Mouse (Mus musculus): ENCODE results near the gene Srgap2. TPM values are rescaled to one million over a fixed set of nuclear protein-coding genes. Genes with fewer than 3 reads are reported as not detected.

Srgap2 gene
- polyA plus RNA-seq, 1 experiment from 2014 or later, result 4.1 TPM

DNA sequence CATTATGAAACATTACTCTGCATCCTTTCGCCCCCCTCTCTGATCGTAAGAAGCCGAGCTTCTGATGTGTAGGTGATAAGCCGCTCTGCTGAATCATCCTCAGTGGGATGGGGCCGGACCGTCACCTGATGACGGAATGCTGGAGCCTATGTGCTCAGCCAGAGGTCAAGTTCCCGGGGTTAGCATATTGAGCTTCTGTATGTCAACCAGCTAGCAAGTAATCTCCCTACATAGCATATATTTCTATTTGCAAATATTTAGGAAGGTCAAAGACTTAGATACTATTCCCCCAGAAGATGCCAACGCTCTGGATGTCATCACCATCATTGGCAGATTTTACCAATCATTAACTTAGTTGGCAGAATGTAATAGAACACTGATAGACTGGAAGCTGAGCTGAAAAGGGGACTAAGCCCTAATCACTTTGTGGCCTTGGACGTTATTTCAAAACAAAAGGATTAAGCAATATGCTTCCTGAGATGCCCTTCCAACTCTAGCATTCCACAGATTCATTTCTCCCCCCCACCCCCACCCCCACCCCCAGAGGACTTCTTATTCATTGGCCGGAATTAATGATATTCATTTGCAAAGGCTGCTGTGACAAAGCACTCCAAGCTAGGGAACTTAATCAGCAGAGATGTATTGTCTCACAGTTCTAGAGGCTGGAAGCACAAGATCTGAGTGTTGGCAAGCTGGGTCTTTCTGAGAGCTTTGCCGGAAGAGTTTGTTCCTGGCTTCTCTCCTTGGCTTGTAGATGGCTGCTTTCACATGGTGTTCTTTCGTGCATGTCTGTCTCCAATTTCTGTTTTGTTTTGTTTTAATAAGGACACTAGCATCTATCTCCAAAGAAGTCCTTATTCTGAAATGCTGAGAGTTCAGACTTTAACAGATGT lies 19.9 kb upstream of the Srgap2 start:
- Histone ChIP-seq H3K9ac (replicated peaks) (no peak overlapping the region), H3K27me3 (ENCODE audit: insufficient read depth, low read length) (no peaks in the 10 kb centered on the region), H3K27ac (ENCODE audit: low read depth) (peak overlapping the region; percentile 1; the same call in 1 of the 2 replicates), H3K4me1 (ENCODE audit: insufficient read depth) (no peaks in the 10 kb centered on the region), H3K36me3 (replicated peaks; ENCODE audit: insufficient read depth, low read length) (no peaks in the 10 kb centered on the region), H3K4me2 (ENCODE audit: low read depth, low read length) (no peak overlapping the region), H3K4me3 (ENCODE audit: low read depth, low read length) (no peak overlapping the region), H3K9me3 (ENCODE audit: low read length) (no peaks in the 10 kb centered on the region)
- ATAC-seq (peak; percentile 93), DNase-seq (peak; percentile 44)
- WGBS (ENCODE audit: insufficient replicate concordance), result 57% methylated on average over 13 of the region's 13 CpGs
- TF ChIP-seq EP300 (IDR thresholded peaks at IDR 0.05; ENCODE audit: low read depth), result peak; percentile 63
- TF ChIP-seq CTCF (IDR thresholded peaks at IDR 0.05; ENCODE audit: low read depth), result no peak

DNA sequence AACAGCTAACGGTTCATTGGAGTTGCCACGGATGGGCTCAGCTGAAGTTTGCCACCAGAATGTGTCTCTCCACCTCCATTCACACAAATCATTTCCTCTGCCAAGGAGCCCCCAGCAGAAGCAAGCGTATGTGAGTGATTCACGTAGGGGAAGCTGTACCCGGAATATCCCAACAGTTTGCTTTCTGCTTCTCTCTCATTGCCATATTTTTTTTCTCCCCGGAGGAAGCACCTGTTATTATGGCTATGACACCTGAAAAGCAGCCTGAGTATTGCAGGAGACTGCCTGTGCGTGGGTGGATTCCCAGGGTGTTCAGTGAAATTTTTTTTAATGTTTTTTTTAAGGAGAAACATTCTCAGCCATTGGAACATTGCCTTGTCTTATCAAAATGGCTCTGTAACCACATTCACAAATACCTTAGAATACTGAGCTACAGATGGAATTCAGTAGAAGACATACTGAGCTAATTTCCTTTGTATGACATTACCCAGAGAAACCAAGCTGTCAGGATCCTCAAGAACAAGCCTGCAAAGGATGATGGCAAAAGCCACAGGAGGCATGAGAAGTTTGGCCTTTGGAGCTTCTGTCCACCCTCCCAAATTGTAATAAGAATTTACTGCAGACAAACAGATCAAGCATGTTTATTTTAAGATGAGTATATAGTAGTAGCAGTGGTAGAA lies 16.9 kb upstream of the Srgap2 start:
- DNase-seq, result no peak
- Histone ChIP-seq H3K4me3 (ENCODE audit: low read depth, low read length) (no peak overlapping the region), H3K4me1 (ENCODE audit: insufficient read depth) (no peaks in the 10 kb centered on the region), H3K4me2 (ENCODE audit: low read depth, low read length) (no peak overlapping the region), H3K36me3 (replicated peaks; ENCODE audit: insufficient read depth, low read length) (0 out of 2 replicates have a peak, but pooled peaks cover 5% of the 10 kb centered on the region), H3K9ac (replicated peaks) (no peak overlapping the region), H3K27ac (ENCODE audit: low read depth) (no peak overlapping the region), H3K27me3 (ENCODE audit: insufficient read depth, low read length) (no peaks in the 10 kb centered on the region), H3K9me3 (ENCODE audit: low read length) (no peaks in the 10 kb centered on the region)
- WGBS (ENCODE audit: insufficient replicate concordance), result 84% methylated on average over 7 of the region's 7 CpGs
- TF ChIP-seq EP300 (IDR thresholded peaks at IDR 0.05; ENCODE audit: low read depth) (no peak), CTCF (IDR thresholded peaks at IDR 0.05; ENCODE audit: low read depth) (no peak)
- ATAC-seq, result no peak

DNA sequence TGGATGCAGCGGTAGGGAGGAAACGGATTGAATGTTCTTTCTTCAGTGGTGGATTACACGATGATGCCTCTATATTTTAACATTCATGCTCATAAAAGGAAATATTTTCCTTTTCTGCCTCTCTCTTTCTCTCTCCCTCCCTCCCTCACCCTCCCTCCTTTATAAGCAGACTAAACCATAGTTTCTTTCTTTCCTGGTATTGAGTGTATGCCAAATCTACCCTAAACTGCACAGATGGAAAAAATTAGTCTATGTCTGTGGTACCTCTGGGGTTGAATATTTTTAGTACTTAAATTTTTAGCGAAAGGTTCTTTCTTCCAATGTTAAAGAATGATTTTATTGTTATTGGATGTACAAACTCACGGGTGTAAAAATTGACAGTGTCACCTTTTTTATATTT lies 14.8 kb upstream of the Srgap2 start:
- 0 out of 2 replicates have a peak, but pooled peaks cover 7% of the 10 kb centered on the region for H3K36me3 ChIP-seq (replicated peaks; ENCODE audit: insufficient read depth, low read length)
- no peak overlapping the region for H3K9ac ChIP-seq (replicated peaks)
- H3K4me1 ChIP-seq (ENCODE audit: insufficient read depth), result no peaks in the 10 kb centered on the region
- no peak overlapping the region for H3K4me3 ChIP-seq (ENCODE audit: low read depth, low read length)
- DNase-seq (no peak), ATAC-seq (no peak)
- TF ChIP-seq EP300 (IDR thresholded peaks at IDR 0.05; ENCODE audit: low read depth), result no peak
- TF ChIP-seq CTCF (IDR thresholded peaks at IDR 0.05; ENCODE audit: low read depth), result no peak
- H3K27ac ChIP-seq (ENCODE audit: low read depth), result no peak overlapping the region
- WGBS (ENCODE audit: insufficient replicate concordance), result 83% methylated on average over 5 of the region's 5 CpGs
- H3K9me3 ChIP-seq (ENCODE audit: low read length), result no peaks in the 10 kb centered on the region
- no peak overlapping the region for H3K4me2 ChIP-seq (ENCODE audit: low read depth, low read length)
- H3K27me3 ChIP-seq (ENCODE audit: insufficient read depth, low read length), result no peaks in the 10 kb centered on the region

DNA sequence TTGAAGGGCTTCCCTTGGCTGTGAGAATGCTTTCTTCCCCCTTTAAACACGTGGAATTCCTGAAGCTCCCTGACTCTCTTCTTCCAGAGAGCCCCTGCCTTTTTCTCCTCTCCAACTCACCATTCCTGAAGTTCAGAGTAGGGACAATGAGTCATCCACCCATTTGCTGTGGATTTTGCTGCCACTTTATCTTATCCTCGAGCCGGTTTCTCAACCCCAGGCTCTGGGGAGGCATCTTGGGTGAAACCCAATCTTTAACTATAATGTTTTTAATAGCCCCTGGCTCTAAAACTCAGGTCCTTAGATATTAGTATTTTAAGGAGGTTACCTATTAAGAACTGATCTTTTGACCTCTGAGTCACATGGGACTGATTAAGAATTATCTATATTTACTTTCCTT lies 14.3 kb upstream of the Srgap2 start:
- Histone ChIP-seq H3K9me3 (ENCODE audit: low read length) (no peaks in the 10 kb centered on the region), H3K4me2 (ENCODE audit: low read depth, low read length) (no peak overlapping the region), H3K9ac (replicated peaks) (no peak overlapping the region), H3K27ac (ENCODE audit: low read depth) (no peak overlapping the region), H3K4me1 (ENCODE audit: insufficient read depth) (no peaks in the 10 kb centered on the region), H3K4me3 (ENCODE audit: low read depth, low read length) (no peak overlapping the region), H3K27me3 (ENCODE audit: insufficient read depth, low read length) (no peaks in the 10 kb centered on the region), H3K36me3 (replicated peaks; ENCODE audit: insufficient read depth, low read length) (0 out of 2 replicates have a peak, but pooled peaks cover 7% of the 10 kb centered on the region)
- WGBS (ENCODE audit: insufficient replicate concordance), result 64% methylated on average over 3 of the region's 3 CpGs
- TF ChIP-seq EP300 (IDR thresholded peaks at IDR 0.05; ENCODE audit: low read depth) (no peak), CTCF (IDR thresholded peaks at IDR 0.05; ENCODE audit: low read depth) (no peak)
- no peak for DNase-seq
- ATAC-seq, result no peak

DNA sequence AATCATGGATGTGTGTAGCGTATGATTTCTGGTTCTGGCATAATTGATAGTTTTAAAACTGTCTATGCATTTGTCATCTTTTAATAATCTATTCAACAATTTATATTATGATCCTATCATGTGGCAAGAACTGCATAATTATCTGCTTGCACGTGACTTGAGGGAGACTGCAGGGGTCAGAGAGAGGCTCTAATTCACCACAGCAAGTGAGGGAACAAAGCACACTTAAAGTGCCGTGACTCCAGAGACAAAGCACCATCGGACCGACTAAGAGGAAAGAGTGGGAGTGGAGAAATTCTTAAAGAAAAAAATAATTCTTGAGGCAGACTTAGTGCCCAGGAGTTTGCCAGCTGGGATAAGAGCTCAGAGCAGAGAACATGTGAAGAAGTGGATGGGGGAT lies 13.6 kb upstream of the Srgap2 start:
- Histone ChIP-seq H3K4me1 (ENCODE audit: insufficient read depth) (no peaks in the 10 kb centered on the region), H3K27me3 (ENCODE audit: insufficient read depth, low read length) (no peaks in the 10 kb centered on the region), H3K27ac (ENCODE audit: low read depth) (no peak overlapping the region), H3K4me3 (ENCODE audit: low read depth, low read length) (no peak overlapping the region), H3K4me2 (ENCODE audit: low read depth, low read length) (no peak overlapping the region), H3K9me3 (ENCODE audit: low read length) (no peaks in the 10 kb centered on the region), H3K9ac (replicated peaks) (no peak overlapping the region), H3K36me3 (replicated peaks; ENCODE audit: insufficient read depth, low read length) (0 out of 2 replicates have a peak, but pooled peaks cover 9% of the 10 kb centered on the region)
- WGBS (ENCODE audit: insufficient replicate concordance), result 84% methylated on average over 5 of the region's 5 CpGs
- ATAC-seq, result no peak
- DNase-seq, result no peak
- TF ChIP-seq CTCF (IDR thresholded peaks at IDR 0.05; ENCODE audit: low read depth), result no peak
- TF ChIP-seq EP300 (IDR thresholded peaks at IDR 0.05; ENCODE audit: low read depth), result no peak

DNA sequence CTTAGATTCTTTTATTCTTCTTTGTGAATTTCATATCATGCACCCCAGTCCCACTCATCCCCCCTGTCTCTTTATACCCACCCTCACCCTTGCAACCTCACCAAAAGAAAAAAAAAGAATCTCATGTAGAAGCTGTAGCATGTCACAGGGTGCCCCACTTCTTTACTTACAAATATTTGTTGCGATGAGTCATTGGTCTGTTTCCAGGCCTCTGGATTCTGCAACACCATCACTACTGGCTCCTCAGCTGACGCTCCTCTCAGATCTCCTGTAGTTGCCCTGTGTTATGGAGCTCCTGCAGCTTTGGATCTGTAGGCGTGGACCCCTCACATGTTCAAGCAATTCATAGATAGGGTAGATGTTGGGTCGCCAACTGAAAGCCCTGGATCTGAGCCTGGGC lies 12.6 kb upstream of the Srgap2 start:
- WGBS (ENCODE audit: insufficient replicate concordance), result 70% methylated on average over 4 of the region's 4 CpGs
- Histone ChIP-seq H3K4me1 (ENCODE audit: insufficient read depth) (no peaks in the 10 kb centered on the region), H3K27me3 (ENCODE audit: insufficient read depth, low read length) (no peaks in the 10 kb centered on the region), H3K27ac (ENCODE audit: low read depth) (no peak overlapping the region), H3K9ac (replicated peaks) (no peak overlapping the region), H3K9me3 (ENCODE audit: low read length) (no peaks in the 10 kb centered on the region), H3K4me2 (ENCODE audit: low read depth, low read length) (no peak overlapping the region), H3K4me3 (ENCODE audit: low read depth, low read length) (no peak overlapping the region), H3K36me3 (replicated peaks; ENCODE audit: insufficient read depth, low read length) (0 out of 2 replicates have a peak, but pooled peaks cover 13% of the 10 kb centered on the region)
- TF ChIP-seq EP300 (IDR thresholded peaks at IDR 0.05; ENCODE audit: low read depth) (no peak), CTCF (IDR thresholded peaks at IDR 0.05; ENCODE audit: low read depth) (no peak)
- DNase-seq (no peak), ATAC-seq (no peak)

Measured in liver, postnatal 0 days (tissue).